Mouse (Mus musculus) kidney, adult 2 months (tissue): Measurements from ENCODE around the gene Cdh18.

Experiments used
- CTCF ChIP-seq: fragments of 200-500 bp; conservative IDR thresholded peaks from 2 replicates; pipeline ENCODE4 v1.5.1; 2011; ENCODE audit warnings: low read depth, mild to moderate bottlenecking, control low read depth, low read length, moderate library complexity, mixed read lengths; ENCODE audit not compliant: insufficient read depth, insufficient read length
- POLR2A ChIP-seq: fragments of 200-500 bp; IDR thresholded peaks from one replicate; pipeline ENCODE4 v1.6.1; 2011; ENCODE audit warnings: low read depth, low read length, control low read depth

GRCm38 (mm10) chr15:22717681-22718080, 168.9 kb downstream of the Cdh18 start:
- TF ChIP-seq CTCF (no peak), POLR2A (no peak)
